Mouse (Mus musculus): ENCODE results near the gene Stx2. TPM values are rescaled to one million over a fixed set of nuclear protein-coding genes. Genes with fewer than 3 reads are reported as not detected.

The Stx2 gene
- polyA plus RNA-seq, 1 experiment from 2014 or later = 14.8 TPM

DNA sequence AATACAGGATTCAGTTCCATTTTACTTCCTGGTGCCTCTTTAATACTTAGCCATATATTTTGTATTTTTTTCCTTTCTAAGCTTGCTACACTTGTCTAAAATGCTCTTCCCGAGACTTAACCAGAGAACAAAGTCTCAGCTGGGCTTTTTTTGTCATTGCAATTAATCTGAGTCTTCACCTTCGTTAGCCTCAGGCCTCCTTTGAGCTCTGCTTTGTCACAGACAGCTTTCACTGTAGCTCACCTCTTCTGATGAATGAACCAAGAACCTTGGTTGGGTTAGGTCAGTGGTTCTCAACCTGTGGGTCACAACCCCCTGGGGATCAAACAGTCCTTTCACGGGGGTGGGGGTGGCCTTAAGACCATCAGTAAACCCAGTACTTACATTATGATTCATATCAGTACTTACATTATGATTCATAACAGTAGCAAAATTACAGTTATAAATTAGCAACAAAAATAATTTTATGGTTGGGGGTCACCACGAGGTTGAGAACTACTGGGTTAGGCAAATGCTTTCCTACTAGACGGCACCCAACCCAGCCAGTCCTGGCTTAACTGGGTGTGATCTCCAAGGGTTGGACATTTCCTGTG lies 20.9 kb upstream of the Stx2 start:
- H3K9ac ChIP-seq (ENCODE audit: low read depth, low read length) = no peak overlapping the region
- WGBS = 73% methylated on average over 5 of the region's 5 CpGs
- no peak for ATAC-seq

DNA sequence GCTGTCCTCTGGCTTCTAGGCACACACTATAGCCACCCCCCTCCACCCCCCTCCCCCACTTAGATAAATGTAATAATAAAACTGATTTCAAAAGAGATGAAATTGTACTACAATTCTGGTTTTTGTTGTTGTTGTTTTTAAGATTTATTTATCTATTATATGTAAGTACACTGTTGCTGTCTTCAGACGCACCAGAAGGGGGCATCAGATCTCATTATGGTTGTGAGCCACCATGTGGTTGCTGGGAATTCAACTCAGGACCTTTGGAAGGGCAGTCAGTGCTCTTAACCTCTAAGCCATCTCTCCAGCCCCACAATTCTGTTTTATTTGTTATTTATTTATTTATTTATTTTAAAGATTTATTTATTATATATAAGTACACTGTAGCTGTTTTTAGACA lies 18.3 kb upstream of the Stx2 start:
- Histone ChIP-seq H3K27me3 (ENCODE audit: control insufficient read depth, insufficient read depth, low read depth, low read length) (no peaks in the 10 kb centered on the region), H3K9me3 (replicated peaks; ENCODE audit: control insufficient read depth, low read length, poor library complexity, severe bottlenecking) (no peaks in the 10 kb centered on the region), H3K9ac (ENCODE audit: low read depth, low read length) (no peak overlapping the region), H3K27ac (ENCODE audit: low read length) (no peak overlapping the region), H3K4me3 (ENCODE audit: low read depth, low read length) (no peak overlapping the region), H3K36me3 (ENCODE audit: control insufficient read depth, insufficient read depth, low read length) (peaks cover 5% of the 10 kb centered on the region; the same call in 1 of the 2 replicates), H3K4me1 (ENCODE audit: control insufficient read depth, insufficient read depth, low read length) (peaks cover 7% of the 10 kb centered on the region), H3K4me2 (ENCODE audit: low read length) (no peak overlapping the region)
- 85% methylated on average over 1 of the region's 1 CpGs for WGBS
- ATAC-seq = no peak

More for the DNA sequence above, 20.9 kb upstream of the Stx2 start:
- no peaks in the 10 kb centered on the region for H3K4me1 ChIP-seq (ENCODE audit: control insufficient read depth, insufficient read depth, low read length)
- H3K27me3 ChIP-seq (ENCODE audit: control insufficient read depth, insufficient read depth, low read depth, low read length) = no peaks in the 10 kb centered on the region
- H3K9me3 ChIP-seq (replicated peaks; ENCODE audit: control insufficient read depth, low read length, poor library complexity, severe bottlenecking) = no peaks in the 10 kb centered on the region
- H3K4me3 ChIP-seq (ENCODE audit: low read depth, low read length) = no peak overlapping the region
- H3K27ac ChIP-seq (ENCODE audit: low read length) = no peak overlapping the region
- H3K36me3 ChIP-seq (ENCODE audit: control insufficient read depth, insufficient read depth, low read length) = peaks cover 1% of the 10 kb centered on the region; the same call in 1 of the 2 replicates
- H3K4me2 ChIP-seq (ENCODE audit: low read length) = no peak overlapping the region

DNA sequence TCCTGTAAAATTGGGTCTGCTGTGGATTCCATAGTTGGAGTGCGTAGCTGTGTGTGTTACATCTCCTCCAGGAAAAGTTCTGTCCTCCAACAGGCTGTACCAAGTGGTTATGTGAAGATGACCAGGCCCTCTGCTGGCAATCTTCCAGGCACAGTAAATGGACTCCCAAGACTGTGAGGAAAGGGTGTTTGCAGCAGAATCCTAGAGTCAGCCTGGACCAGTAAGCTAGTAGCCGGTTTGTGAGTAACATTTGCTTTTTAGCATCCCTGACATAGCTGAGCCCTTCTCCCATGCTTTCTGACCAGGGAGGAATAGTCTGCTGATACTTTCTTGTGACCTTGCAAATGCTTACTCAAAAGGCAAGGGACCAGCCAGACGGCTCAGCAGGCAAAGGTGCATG lies 17.8 kb upstream of the Stx2 start:
- 90% methylated on average over 3 of the region's 3 CpGs for WGBS
- Histone ChIP-seq H3K36me3 (ENCODE audit: control insufficient read depth, insufficient read depth, low read length) (peaks cover 5% of the 10 kb centered on the region; the same call in 1 of the 2 replicates), H3K4me3 (ENCODE audit: low read depth, low read length) (no peak overlapping the region), H3K4me1 (ENCODE audit: control insufficient read depth, insufficient read depth, low read length) (peaks cover 10% of the 10 kb centered on the region), H3K4me2 (ENCODE audit: low read length) (no peak overlapping the region), H3K27ac (ENCODE audit: low read length) (no peak overlapping the region), H3K27me3 (ENCODE audit: control insufficient read depth, insufficient read depth, low read depth, low read length) (no peaks in the 10 kb centered on the region), H3K9ac (ENCODE audit: low read depth, low read length) (no peak overlapping the region), H3K9me3 (replicated peaks; ENCODE audit: control insufficient read depth, low read length, poor library complexity, severe bottlenecking) (no peaks in the 10 kb centered on the region)
- ATAC-seq = no peak

DNA sequence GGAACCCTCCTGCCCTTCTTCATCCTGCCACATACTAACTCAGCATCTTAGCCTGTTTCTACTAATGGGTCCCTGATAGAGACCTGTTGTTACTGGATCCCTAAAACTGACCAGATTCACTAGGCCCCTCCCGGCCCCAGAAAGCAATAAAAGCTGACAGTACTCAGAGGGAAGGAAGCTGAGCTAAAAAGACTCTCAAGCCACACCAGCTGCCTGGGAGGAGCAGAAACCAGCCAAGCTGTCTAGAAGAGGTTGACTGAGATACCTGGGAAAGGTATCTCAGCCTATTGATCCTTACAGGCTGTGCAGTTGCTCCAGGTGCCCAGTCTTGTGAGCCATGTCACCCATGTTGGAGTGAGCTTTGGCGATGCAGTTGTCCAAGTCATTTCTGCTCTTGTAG lies 17.4 kb upstream of the Stx2 start:
- 94% methylated on average over 2 of the region's 2 CpGs for whole genome bisulfite sequencing
- H3K27ac ChIP-seq (ENCODE audit: low read length) = no peak overlapping the region

DNA sequence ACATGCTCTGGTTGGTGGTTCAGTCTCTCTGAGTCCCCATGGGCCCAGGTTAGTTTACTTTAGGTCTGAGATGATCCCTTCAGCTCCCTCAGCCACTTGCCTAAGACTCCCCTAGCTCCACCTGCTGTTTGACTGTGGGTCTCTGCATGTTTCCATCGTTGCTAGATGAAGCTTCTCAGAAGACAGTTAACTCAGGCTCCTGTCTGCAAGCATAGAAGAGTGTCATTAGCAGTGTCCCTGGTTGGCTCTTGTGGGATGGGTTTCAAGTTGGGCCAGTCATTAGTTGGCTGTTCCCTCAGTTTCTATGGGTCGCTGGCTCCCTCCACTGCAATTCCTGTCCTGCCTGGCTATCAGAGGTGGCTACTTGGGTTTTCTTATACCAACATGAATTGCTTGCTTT lies 16.7 kb upstream of the Stx2 start:
- WGBS = 46% methylated on average over 2 of the region's 2 CpGs
- H3K4me2 ChIP-seq (ENCODE audit: low read length) = no peak overlapping the region
- H3K4me1 ChIP-seq (ENCODE audit: control insufficient read depth, insufficient read depth, low read length) = peaks cover 10% of the 10 kb centered on the region
- no peaks in the 10 kb centered on the region for H3K27me3 ChIP-seq (ENCODE audit: control insufficient read depth, insufficient read depth, low read depth, low read length)
- peaks cover 5% of the 10 kb centered on the region; the same call in 1 of the 2 replicates for H3K36me3 ChIP-seq (ENCODE audit: control insufficient read depth, insufficient read depth, low read length)
- no peaks in the 10 kb centered on the region for H3K9me3 ChIP-seq (replicated peaks; ENCODE audit: control insufficient read depth, low read length, poor library complexity, severe bottlenecking)
- no peak for ATAC-seq
- H3K9ac ChIP-seq (ENCODE audit: low read depth, low read length) = no peak overlapping the region
- no peak overlapping the region for H3K4me3 ChIP-seq (ENCODE audit: low read depth, low read length)
- H3K27ac ChIP-seq (ENCODE audit: low read length) = no peak overlapping the region

More for the DNA sequence above, 17.4 kb upstream of the Stx2 start:
- no peak overlapping the region for H3K4me3 ChIP-seq (ENCODE audit: low read depth, low read length)
- ATAC-seq = no peak
- no peaks in the 10 kb centered on the region for H3K27me3 ChIP-seq (ENCODE audit: control insufficient read depth, insufficient read depth, low read depth, low read length)
- peaks cover 10% of the 10 kb centered on the region for H3K4me1 ChIP-seq (ENCODE audit: control insufficient read depth, insufficient read depth, low read length)
- H3K9ac ChIP-seq (ENCODE audit: low read depth, low read length) = no peak overlapping the region
- H3K36me3 ChIP-seq (ENCODE audit: control insufficient read depth, insufficient read depth, low read length) = peaks cover 5% of the 10 kb centered on the region; the same call in 1 of the 2 replicates
- no peak overlapping the region for H3K4me2 ChIP-seq (ENCODE audit: low read length)
- H3K9me3 ChIP-seq (replicated peaks; ENCODE audit: control insufficient read depth, low read length, poor library complexity, severe bottlenecking) = no peaks in the 10 kb centered on the region

DNA sequence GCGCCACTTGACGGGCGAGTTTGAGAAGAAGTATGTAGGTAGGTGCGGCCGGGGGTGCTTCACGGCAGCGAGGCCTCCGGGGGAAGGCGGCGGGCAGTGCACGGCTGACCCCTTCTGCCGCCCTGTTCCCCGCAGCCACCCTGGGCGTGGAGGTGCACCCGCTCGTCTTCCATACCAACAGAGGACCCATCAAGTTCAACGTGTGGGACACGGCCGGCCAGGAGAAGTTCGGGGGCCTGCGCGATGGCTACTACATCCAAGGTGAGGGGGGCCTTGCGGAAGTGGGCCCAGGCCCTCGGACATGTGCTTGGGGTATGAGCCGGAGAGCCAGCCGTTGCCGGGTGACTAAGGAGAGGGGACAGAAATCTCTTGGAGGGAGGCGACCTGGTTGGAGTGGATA lies 12.4 kb upstream of the Stx2 start:
- H3K36me3 ChIP-seq (ENCODE audit: control insufficient read depth, insufficient read depth, low read length) = peaks cover 5% of the 10 kb centered on the region; the same call in 1 of the 2 replicates
- H3K4me1 ChIP-seq (ENCODE audit: control insufficient read depth, insufficient read depth, low read length) = peaks cover 15% of the 10 kb centered on the region
- H3K27ac ChIP-seq (ENCODE audit: low read length) = peak overlapping the region; percentile 98
- WGBS = 8% methylated on average over 28 of the region's 28 CpGs
- H3K9ac ChIP-seq (ENCODE audit: low read depth, low read length) = peak overlapping the region; percentile 85
- peak overlapping the region; percentile 59 for H3K4me2 ChIP-seq (ENCODE audit: low read length)
- ATAC-seq = peak; percentile 25
- no peaks in the 10 kb centered on the region for H3K27me3 ChIP-seq (ENCODE audit: control insufficient read depth, insufficient read depth, low read depth, low read length)
- H3K4me3 ChIP-seq (ENCODE audit: low read depth, low read length) = peak overlapping the region; percentile 71
- H3K9me3 ChIP-seq (replicated peaks; ENCODE audit: control insufficient read depth, low read length, poor library complexity, severe bottlenecking) = no peaks in the 10 kb centered on the region

DNA sequence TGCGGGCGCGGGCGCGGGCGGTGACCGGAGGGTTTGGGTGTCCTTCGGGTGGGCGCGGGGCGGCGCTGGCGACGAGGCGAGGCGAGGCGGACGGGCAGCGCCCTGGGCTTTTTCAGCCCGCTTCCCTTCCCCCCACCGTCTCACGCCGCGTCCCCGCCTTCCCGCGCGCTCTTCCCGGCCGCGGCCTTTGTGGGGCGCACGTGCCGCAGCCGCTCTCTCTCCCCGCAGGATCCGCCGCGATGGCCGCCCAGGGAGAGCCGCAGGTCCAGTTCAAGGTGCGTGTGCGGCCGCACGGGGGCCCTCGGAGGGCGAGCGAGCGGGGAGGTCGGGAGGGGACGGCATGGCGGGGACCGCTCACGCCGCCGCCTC lies 11.9 kb upstream of the Stx2 start:
- peaks cover 15% of the 10 kb centered on the region for H3K4me1 ChIP-seq (ENCODE audit: control insufficient read depth, insufficient read depth, low read length)
- peak overlapping the region; percentile 85 for H3K9ac ChIP-seq (ENCODE audit: low read depth, low read length)
- H3K4me3 ChIP-seq (ENCODE audit: low read depth, low read length) = peak overlapping the region; percentile 71
- peaks cover 5% of the 10 kb centered on the region; the same call in 1 of the 2 replicates for H3K36me3 ChIP-seq (ENCODE audit: control insufficient read depth, insufficient read depth, low read length)
- peak overlapping the region; percentile 59 for H3K4me2 ChIP-seq (ENCODE audit: low read length)
- no peaks in the 10 kb centered on the region for H3K9me3 ChIP-seq (replicated peaks; ENCODE audit: control insufficient read depth, low read length, poor library complexity, severe bottlenecking)
- WGBS = under 1% methylated on average over 45 of the region's 56 CpGs
- peak; percentile 69 for ATAC-seq
- H3K27me3 ChIP-seq (ENCODE audit: control insufficient read depth, insufficient read depth, low read depth, low read length) = no peaks in the 10 kb centered on the region
- H3K27ac ChIP-seq (ENCODE audit: low read length) = peak overlapping the region; percentile 98

DNA sequence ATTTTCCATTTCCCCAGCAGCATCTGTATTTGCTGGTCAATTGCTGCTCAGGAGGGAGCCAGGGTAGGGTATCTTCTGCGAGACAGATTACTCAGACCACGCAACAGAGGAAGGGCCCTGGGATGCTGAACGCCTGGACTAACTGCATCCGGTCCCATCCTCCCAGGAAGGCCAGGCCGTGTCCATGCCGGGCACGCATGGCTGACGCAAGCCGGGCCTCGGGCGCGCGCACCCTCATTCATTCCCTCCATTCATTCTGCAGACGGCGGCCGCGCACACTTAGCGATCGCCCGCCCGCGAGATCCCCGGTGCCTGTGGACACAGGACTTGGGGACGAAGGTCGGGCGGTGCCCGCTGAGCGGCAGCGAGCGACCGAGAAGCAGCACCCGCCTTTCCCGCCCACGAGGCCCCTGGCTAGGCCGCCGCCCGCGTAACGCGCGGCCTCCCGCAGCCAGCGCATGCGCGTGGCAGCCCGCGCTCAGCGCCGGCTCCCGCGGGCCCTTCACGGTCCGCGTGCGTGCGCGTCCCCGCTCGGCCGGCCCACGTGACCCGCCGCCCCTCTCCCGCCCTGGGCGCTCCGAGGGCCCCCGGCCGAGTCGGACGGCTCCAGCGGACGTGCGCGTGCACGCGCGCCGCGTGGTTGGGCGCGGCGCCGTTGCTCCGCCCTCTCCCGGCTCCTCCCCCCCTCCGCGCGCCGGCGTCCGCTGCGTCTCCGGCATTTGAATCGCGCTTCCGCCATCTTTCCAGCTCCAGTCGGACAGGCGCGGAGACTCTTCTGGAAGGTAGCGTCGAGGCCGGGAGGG lies 11.3 kb upstream of the Stx2 start, which contains the start of gene Ran:
Ran (plus strand) TSS at position 573 of the 803 bp plus-strand sequence.
- no peaks in the 10 kb centered on the region for H3K27me3 ChIP-seq (ENCODE audit: control insufficient read depth, insufficient read depth, low read depth, low read length)
- peak within 1 kb of the TSS; percentile 98 for H3K27ac ChIP-seq (ENCODE audit: low read length)
- H3K9ac ChIP-seq (ENCODE audit: low read depth, low read length) = peak within 1 kb of the TSS; percentile 85
- ATAC-seq = peak; percentile 91
- peaks cover 15% of the 10 kb centered on the region for H3K4me1 ChIP-seq (ENCODE audit: control insufficient read depth, insufficient read depth, low read length)
- WGBS = under 1% methylated on average over 81 of the region's 102 CpGs
- peak within 1 kb of the TSS; percentile 71 for H3K4me3 ChIP-seq (ENCODE audit: low read depth, low read length)
- no peaks in the 10 kb centered on the region for H3K9me3 ChIP-seq (replicated peaks; ENCODE audit: control insufficient read depth, low read length, poor library complexity, severe bottlenecking)
- peak within 1 kb of the TSS; percentile 69 for H3K4me2 ChIP-seq (ENCODE audit: low read length)
- H3K36me3 ChIP-seq (ENCODE audit: control insufficient read depth, insufficient read depth, low read length) = peaks cover 5% of the 10 kb centered on the region; the same call in 1 of the 2 replicates

Measured in midbrain, embryonic 16.5 days (tissue).